Mouse (Mus musculus): ENCODE results near the gene March1.

The March1 gene

GRCm38 (mm10) chr8:66022815-66023214 lies 405.1 kb downstream of the March1 start:
- no peak for DNase-seq (ENCODE audit: low read depth)

- DNase-seq (ENCODE audit: low read depth): no peak
Measured at GRCm38 (mm10) chr8:66033651-66034050, 416.0 kb downstream of the March1 start.

- no peak for DNase-seq (ENCODE audit: low read depth)
Measured at GRCm38 (mm10) chr8:66034429-66034828, 416.7 kb downstream of the March1 start.

- no peak for DNase-seq (ENCODE audit: low read depth)
Measured at GRCm38 (mm10) chr8:66094152-66094551, 476.5 kb downstream of the March1 start.

GRCm38 (mm10) chr8:66098148-66098547 lies 480.4 kb downstream of the March1 start:
- DNase-seq (ENCODE audit: low read depth): no peak

GRCm38 (mm10) chr8:66119294-66119693 lies 501.6 kb downstream of the March1 start:
- no peak for DNase-seq (ENCODE audit: low read depth)

GRCm38 (mm10) chr8:66159648-66160047 lies 541.9 kb downstream of the March1 start:
- no peak for DNase-seq (ENCODE audit: low read depth)

GRCm38 (mm10) chr8:66166835-66167234 lies 549.1 kb downstream of the March1 start:
- DNase-seq (ENCODE audit: low read depth): no peak

- DNase-seq (ENCODE audit: low read depth): no peak
Measured at GRCm38 (mm10) chr8:66167405-66168173, 549.9 kb downstream of the March1 start.

GRCm38 (mm10) chr8:66179336-66179735 lies 561.6 kb downstream of the March1 start:
- no peak for DNase-seq (ENCODE audit: low read depth)

- no peak for DNase-seq (ENCODE audit: low read depth)
Measured at GRCm38 (mm10) chr8:66181265-66181664, 563.6 kb downstream of the March1 start.

GRCm38 (mm10) chr8:66182257-66182656 lies 564.6 kb downstream of the March1 start:
- DNase-seq (ENCODE audit: low read depth): no peak

- DNase-seq (ENCODE audit: low read depth): no peak
Measured at GRCm38 (mm10) chr8:66183454-66183853, 565.8 kb downstream of the March1 start.

GRCm38 (mm10) chr8:66185226-66185625 lies 567.5 kb downstream of the March1 start:
- DNase-seq (ENCODE audit: low read depth): no peak

- DNase-seq (ENCODE audit: low read depth): no peak
Measured at GRCm38 (mm10) chr8:66194416-66194815, 576.7 kb downstream of the March1 start.

GRCm38 (mm10) chr8:66200169-66200568 lies 582.5 kb downstream of the March1 start:
- no peak for DNase-seq (ENCODE audit: low read depth)

- DNase-seq (ENCODE audit: low read depth): no peak
Measured at GRCm38 (mm10) chr8:66203814-66204438, 586.2 kb downstream of the March1 start.

GRCm38 (mm10) chr8:66209553-66209952 lies 591.9 kb downstream of the March1 start:
- no peak for DNase-seq (ENCODE audit: low read depth)

GRCm38 (mm10) chr8:66210294-66210693 lies 592.6 kb downstream of the March1 start:
- no peak for DNase-seq (ENCODE audit: low read depth)

- no peak for DNase-seq (ENCODE audit: low read depth)
Measured at GRCm38 (mm10) chr8:66219974-66220373, 602.3 kb downstream of the March1 start.

- DNase-seq (ENCODE audit: low read depth): no peak
Measured at GRCm38 (mm10) chr8:66229931-66230330, 612.2 kb downstream of the March1 start.

- no peak for DNase-seq (ENCODE audit: low read depth)
Measured at GRCm38 (mm10) chr8:66269546-66269945, 651.8 kb downstream of the March1 start.

GRCm38 (mm10) chr8:66270116-66270515 lies 652.4 kb downstream of the March1 start:
- DNase-seq (ENCODE audit: low read depth): no peak

GRCm38 (mm10) chr8:66317824-66318223 lies 700.1 kb downstream of the March1 start:
- no peak for DNase-seq (ENCODE audit: low read depth)

All from induced T-regulatory cell, adult 2 months (primary cell).